Mouse (Mus musculus) G1E (cell line): Measurements from ENCODE around the gene Rab42.

Source experiments
- CTCF ChIP-seq: IDR thresholded peaks from 2 replicates; pipeline ENCODE4 v1.5.1; 2012; ENCODE audit warnings: low read depth, low read length, inconsistent platforms, mixed read lengths
- GATA1 ChIP-seq: IDR thresholded peaks from 2 replicates; pipeline ENCODE4 v1.6.1; 2012; ENCODE audit warnings: borderline replicate concordance, low read length, inconsistent platforms, mixed read lengths
- GATA2 ChIP-seq: IDR thresholded peaks from 2 replicates; pipeline ENCODE4 v1.6.1; 2012; ENCODE audit warnings: low read depth, low read length, inconsistent platforms, borderline replicate concordance
- POLR2AphosphoS5 ChIP-seq: IDR thresholded peaks from 2 replicates; pipeline ENCODE4 v1.6.1; 2012; ENCODE audit warnings: low read depth, low read length, inconsistent platforms; ENCODE audit not compliant: insufficient replicate concordance
- TAL1 ChIP-seq: conservative IDR thresholded peaks from 2 replicates; pipeline ENCODE4 v1.6.1; 2012; ENCODE audit warnings: low read depth, low read length, inconsistent platforms, mixed read lengths

- TF ChIP-seq CTCF (no peak), GATA1 (no peak), POLR2AphosphoS5 (no peak), TAL1 (no peak), GATA2 (no peak)
Measured at GRCm38 (mm10) chr4:132254986-132255385, 48.2 kb downstream of the Rab42 start.
